Mouse (Mus musculus): ENCODE data around the gene Oxld1. TPM values are rescaled to one million over a fixed set of nuclear protein-coding genes. Genes with fewer than 3 reads are reported as not detected.
"Not testable (repeated sequence)": the region's sequence is repeated elsewhere in the genome, so short reads cannot be mapped to it uniquely, and the experiment has no call there.

The Oxld1 gene
- polyA plus RNA-seq, 1 experiment from 2014 or later, result 10.9 TPM

DNA sequence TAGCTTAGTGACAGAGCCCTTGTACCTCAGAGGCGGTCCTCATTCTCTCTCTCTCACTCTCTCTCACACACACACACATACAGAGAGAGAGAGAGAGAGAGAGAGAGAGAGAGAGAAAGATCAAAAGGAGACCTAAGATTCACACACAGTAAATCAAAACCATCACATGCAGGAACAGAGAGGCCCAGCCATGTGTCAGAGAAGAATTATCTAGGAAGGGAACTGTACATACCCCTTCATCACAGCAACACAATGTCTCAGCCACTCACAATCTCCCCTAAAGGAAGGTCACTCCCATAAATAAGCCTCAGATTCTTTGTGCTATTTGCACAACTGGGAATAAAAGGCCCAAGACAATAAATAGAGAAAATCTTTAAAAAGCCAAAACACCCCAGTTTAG is 39.3 kb downstream of the Oxld1 start:
- peaks cover 41% of the 10 kb centered on the region for H3K36me3 ChIP-seq (ENCODE audit: control insufficient read depth, insufficient read depth, low read length)
- H3K27ac ChIP-seq (ENCODE audit: low read length), result no peak overlapping the region
- WGBS, result 88% methylated on average over 1 of the region's 1 CpGs
- no peak overlapping the region for H3K4me3 ChIP-seq (ENCODE audit: low read depth, low read length)
- H3K27me3 ChIP-seq (ENCODE audit: control insufficient read depth, insufficient read depth, low read depth, low read length), result no peaks in the 10 kb centered on the region
- no peak overlapping the region for H3K4me2 ChIP-seq (ENCODE audit: low read length)
- no peaks in the 10 kb centered on the region for H3K4me1 ChIP-seq (ENCODE audit: control insufficient read depth, insufficient read depth, low read length)
- H3K9me3 ChIP-seq (replicated peaks; ENCODE audit: control insufficient read depth, low read length, poor library complexity, severe bottlenecking), result no peaks in the 10 kb centered on the region
- H3K9ac ChIP-seq (ENCODE audit: low read depth, low read length), result no peak overlapping the region
- no peak for ATAC-seq

GRCm38 (mm10) chr11:120417852-120418251 is 40.0 kb downstream of the Oxld1 start:
- Histone ChIP-seq H3K4me2 (ENCODE audit: low read length) (no peak overlapping the region), H3K36me3 (ENCODE audit: control insufficient read depth, insufficient read depth, low read length) (peaks cover 41% of the 10 kb centered on the region), H3K27me3 (ENCODE audit: control insufficient read depth, insufficient read depth, low read depth, low read length) (no peaks in the 10 kb centered on the region), H3K4me1 (ENCODE audit: control insufficient read depth, insufficient read depth, low read length) (no peaks in the 10 kb centered on the region), H3K27ac (ENCODE audit: low read length) (no peak overlapping the region), H3K9ac (ENCODE audit: low read depth, low read length) (no peak overlapping the region), H3K9me3 (replicated peaks; ENCODE audit: control insufficient read depth, low read length, poor library complexity, severe bottlenecking) (no peaks in the 10 kb centered on the region), H3K4me3 (ENCODE audit: low read depth, low read length) (no peak overlapping the region)
- 94% methylated on average over 7 of the region's 7 CpGs for WGBS
- ATAC-seq, result no peak

DNA sequence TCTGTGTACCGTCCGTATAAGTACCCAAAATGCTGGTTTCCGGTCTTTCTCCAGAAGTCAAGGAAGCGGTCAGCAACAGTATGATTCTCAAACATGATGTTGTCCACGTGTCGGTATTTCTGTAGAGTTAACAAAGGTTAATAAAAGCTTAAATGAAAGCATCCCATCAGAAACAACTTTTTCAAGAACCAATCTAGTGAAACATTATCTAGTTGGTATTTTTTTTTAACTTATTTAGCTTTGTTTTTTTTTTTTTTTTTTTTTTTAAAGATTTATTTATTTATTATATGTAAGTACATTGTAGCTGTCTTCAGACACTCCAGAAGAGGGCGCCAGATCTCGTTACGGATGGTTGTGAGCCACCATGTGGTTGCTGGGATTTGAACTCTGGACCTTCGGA is 44.2 kb downstream of the Oxld1 start:
- ATAC-seq, result not testable (repeated sequence)

More for the DNA sequence above, 44.2 kb downstream of the Oxld1 start:
- not testable (repeated sequence) for H3K4me3 ChIP-seq (ENCODE audit: low read depth, low read length); H3K9ac ChIP-seq (ENCODE audit: low read depth, low read length); H3K4me2 ChIP-seq (ENCODE audit: low read length); H3K27me3 ChIP-seq (ENCODE audit: control insufficient read depth, insufficient read depth, low read depth, low read length); H3K27ac ChIP-seq (ENCODE audit: low read length); H3K9me3 ChIP-seq (replicated peaks; ENCODE audit: control insufficient read depth, low read length, poor library complexity, severe bottlenecking); H3K4me1 ChIP-seq (ENCODE audit: control insufficient read depth, insufficient read depth, low read length)
- peaks cover 51% of the 10 kb centered on the region for H3K36me3 ChIP-seq (ENCODE audit: control insufficient read depth, insufficient read depth, low read length)
- WGBS, result 94% methylated on average over 7 of the region's 10 CpGs

Other genes with a start within 250 kb of the Oxld1 start
- 9.7 and 13.7 TPM in 2 replicates for gene Bahcc1, start 225.1 kb downstream of the Oxld1 start, polyA plus RNA-seq (2015; fragmentation: Nextera tagmentation; extraction: Ambion mirVana)
- 4,277 and 4,299 TPM in 2 replicates for gene Actg1, start 109.5 kb downstream of the Oxld1 start, polyA plus RNA-seq (2015; fragmentation: Nextera tagmentation; extraction: Ambion mirVana)
- 1.2 and 1.3 TPM in 2 replicates for gene Fscn2, start 96.5 kb downstream of the Oxld1 start, polyA plus RNA-seq (2015; fragmentation: Nextera tagmentation; extraction: Ambion mirVana)
- gene Faap100, start 79.3 kb downstream of the Oxld1 start, polyA plus RNA-seq (2015; fragmentation: Nextera tagmentation; extraction: Ambion mirVana), result 119 and 126 TPM in 2 replicates
- 28.7 and 30.4 TPM in 2 replicates for gene Nploc4, start 20.4 kb downstream of the Oxld1 start, polyA plus RNA-seq (2015; fragmentation: Nextera tagmentation; extraction: Ambion mirVana)
- not detected in 2 replicates for gene Tspan10, start 15.4 kb downstream of the Oxld1 start, polyA plus RNA-seq (2015; fragmentation: Nextera tagmentation; extraction: Ambion mirVana)
- gene Pde6g, start 4.6 kb downstream of the Oxld1 start, polyA plus RNA-seq (2015; fragmentation: Nextera tagmentation; extraction: Ambion mirVana), result 0.34 and 0.36 TPM in 2 replicates
- 25.4 and 28.2 TPM in 2 replicates for gene Ccdc137, start within 50 bp of the Oxld1 start, polyA plus RNA-seq (2015; fragmentation: Nextera tagmentation; extraction: Ambion mirVana)
- gene Arl16, start 9.5 kb upstream of the Oxld1 start, polyA plus RNA-seq (2015; fragmentation: Nextera tagmentation; extraction: Ambion mirVana), result 51.5 and 58.7 TPM in 2 replicates
- 118 and 130 TPM in 2 replicates for gene Mrpl12, start 26.5 kb upstream of the Oxld1 start, polyA plus RNA-seq (2015; fragmentation: Nextera tagmentation; extraction: Ambion mirVana)
- gene Slc25a10, start 33.8 kb upstream of the Oxld1 start, polyA plus RNA-seq (2015; fragmentation: Nextera tagmentation; extraction: Ambion mirVana), result 23.1 and 24.8 TPM in 2 replicates
- 0.13 and 0.31 TPM in 2 replicates for gene Gcgr, start 72.6 kb upstream of the Oxld1 start, polyA plus RNA-seq (2015; fragmentation: Nextera tagmentation; extraction: Ambion mirVana)
- gene Mcrip1, start 91.7 kb upstream of the Oxld1 start, polyA plus RNA-seq (2015; fragmentation: Nextera tagmentation; extraction: Ambion mirVana), result 232 and 233 TPM in 2 replicates
- gene Ppp1r27, start 93.1 kb upstream of the Oxld1 start, polyA plus RNA-seq (2015; fragmentation: Nextera tagmentation; extraction: Ambion mirVana), result not detected in 2 replicates
- 233 and 257 TPM in 2 replicates for gene P4hb, start 115.2 kb upstream of the Oxld1 start, polyA plus RNA-seq (2015; fragmentation: Nextera tagmentation; extraction: Ambion mirVana)
- 439 and 443 TPM in 2 replicates for gene Arhgdia, start 123.6 kb upstream of the Oxld1 start, polyA plus RNA-seq (2015; fragmentation: Nextera tagmentation; extraction: Ambion mirVana)
- gene Alyref, start 140.3 kb upstream of the Oxld1 start, polyA plus RNA-seq (2015; fragmentation: Nextera tagmentation; extraction: Ambion mirVana), result 194 and 223 TPM in 2 replicates
- gene Anapc11, start 140.4 kb upstream of the Oxld1 start, polyA plus RNA-seq (2015; fragmentation: Nextera tagmentation; extraction: Ambion mirVana), result 189 and 196 TPM in 2 replicates
- not detected in 2 replicates for gene Npb, start 150.4 kb upstream of the Oxld1 start, polyA plus RNA-seq (2015; fragmentation: Nextera tagmentation; extraction: Ambion mirVana)
- gene Pcyt2, start 159.9 kb upstream of the Oxld1 start, polyA plus RNA-seq (2015; fragmentation: Nextera tagmentation; extraction: Ambion mirVana), result 218 and 239 TPM in 2 replicates
- gene Sirt7, start 167.2 kb upstream of the Oxld1 start, polyA plus RNA-seq (2015; fragmentation: Nextera tagmentation; extraction: Ambion mirVana), result 39.3 and 46.2 TPM in 2 replicates
- 37.5 and 39.1 TPM in 2 replicates for gene Mafg, start 175.5 kb upstream of the Oxld1 start, polyA plus RNA-seq (2015; fragmentation: Nextera tagmentation; extraction: Ambion mirVana)
- 18.1 TPM in 2 replicates for gene Pycr1, start 185.7 kb upstream of the Oxld1 start, polyA plus RNA-seq (2015; fragmentation: Nextera tagmentation; extraction: Ambion mirVana)
- gene Myadml2, start 190.1 kb upstream of the Oxld1 start, polyA plus RNA-seq (2015; fragmentation: Nextera tagmentation; extraction: Ambion mirVana), result 1.1 TPM in 2 replicates
- 1.1 and 1.9 TPM in 2 replicates for gene Notum, start 203.1 kb upstream of the Oxld1 start, polyA plus RNA-seq (2015; fragmentation: Nextera tagmentation; extraction: Ambion mirVana)
- gene Aspscr1, start 214.9 kb upstream of the Oxld1 start, polyA plus RNA-seq (2015; fragmentation: Nextera tagmentation; extraction: Ambion mirVana), result 144 and 145 TPM in 2 replicates

All from midbrain, embryonic 16.5 days (tissue).